Mouse (Mus musculus): ENCODE measurements around the gene Nfix. TPM values are rescaled to one million over a fixed set of nuclear protein-coding genes. Genes with fewer than 3 reads are reported as not detected.

The Nfix gene
- polyA plus RNA-seq, 1 experiment, result 82.8 TPM

DNA sequence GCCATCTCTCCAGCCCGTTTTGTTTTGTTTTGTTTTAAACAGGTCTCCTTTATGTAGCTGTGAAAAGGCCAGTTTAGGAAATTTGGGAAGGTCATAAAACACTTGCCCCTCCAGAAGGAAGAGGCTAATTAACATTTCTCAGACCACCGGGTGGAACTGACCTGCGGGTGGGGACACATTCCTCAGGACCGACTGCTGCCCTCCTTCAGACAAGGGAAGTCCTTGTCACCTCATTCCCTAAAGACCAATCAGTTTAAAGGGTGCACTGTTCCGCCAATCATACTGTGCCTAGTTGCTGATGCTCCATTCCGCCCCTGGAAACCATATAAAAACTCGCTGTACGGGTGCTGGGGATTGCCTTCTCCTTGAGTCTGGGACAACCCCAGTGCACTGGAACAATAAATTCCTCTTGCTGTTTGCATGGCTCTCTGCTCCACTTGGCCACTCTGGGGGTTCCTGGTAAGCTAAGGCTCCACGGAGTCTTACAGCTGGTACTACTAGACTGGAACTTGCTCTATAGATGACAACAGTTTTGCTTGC, 147.0 kb downstream of the Nfix start:
- no peak overlapping the region for H3K27ac ChIP-seq (ENCODE audit: insufficient read depth, low read length)
- H3K4me3 ChIP-seq (ENCODE audit: insufficient read depth, low read length), result no peak overlapping the region
- no peak for TF ChIP-seq POLR2A (IDR thresholded peaks at IDR 0.05; ENCODE audit: extremely low read depth, insufficient read depth, low read length)
- no peak for TF ChIP-seq CTCF (IDR thresholded peaks at IDR 0.05; ENCODE audit: extremely low read depth, insufficient read depth, low read length)
- H3K4me1 ChIP-seq (ENCODE audit: control insufficient read depth, insufficient read depth, low read length), result no peaks in the 10 kb centered on the region

DNA sequence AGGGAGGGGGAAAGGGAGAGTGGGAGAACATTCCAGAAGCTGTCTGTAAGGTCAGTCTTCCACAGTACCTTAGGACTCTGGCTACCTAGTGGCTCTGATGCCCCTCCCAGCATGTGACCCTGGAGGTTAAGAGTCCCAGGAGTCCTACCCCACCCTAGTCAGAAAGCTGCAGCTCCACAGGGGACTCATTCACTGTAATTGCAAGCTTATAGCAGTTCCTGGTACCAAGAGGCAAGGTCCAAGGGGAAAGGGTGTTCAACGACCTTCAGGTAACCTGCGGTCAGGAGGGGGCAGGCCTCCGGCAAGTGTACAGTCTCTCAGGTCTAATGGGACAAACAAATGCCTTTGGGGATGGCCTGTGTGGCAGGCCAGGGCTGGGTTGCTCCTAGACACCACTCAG, 149.9 kb downstream of the Nfix start:
- no peak overlapping the region for H3K4me3 ChIP-seq (ENCODE audit: insufficient read depth, low read length)
- TF ChIP-seq POLR2A (IDR thresholded peaks at IDR 0.05; ENCODE audit: extremely low read depth, insufficient read depth, low read length) (no peak), CTCF (IDR thresholded peaks at IDR 0.05; ENCODE audit: extremely low read depth, insufficient read depth, low read length) (no peak)
- H3K27ac ChIP-seq (ENCODE audit: insufficient read depth, low read length), result no peak overlapping the region
- no peaks in the 10 kb centered on the region; the same call in 1 of the 2 replicates for H3K4me1 ChIP-seq (ENCODE audit: control insufficient read depth, insufficient read depth, low read length)

Other genes starting within 250 kb of the Nfix start
- gene Ier2, start 137.5 kb downstream of the Nfix start, polyA plus RNA-seq (2012; rRNA removed), result 9.6 and 13.4 TPM in 2 replicates
- 145 and 185 TPM in 2 replicates for gene Trmt1, start 114.0 kb downstream of the Nfix start, polyA plus RNA-seq (2012; rRNA removed)
- gene Nacc1, start 112.5 kb downstream of the Nfix start, polyA plus RNA-seq (2012; rRNA removed), result 86.5 and 86.7 TPM in 2 replicates
- gene Lyl1, start 98.9 kb downstream of the Nfix start, polyA plus RNA-seq (2012; rRNA removed), result 3.3 and 3.4 TPM in 2 replicates
- 0.30 and 0.42 TPM in 2 replicates for gene G430095P16Rik, start 77.3 kb downstream of the Nfix start, polyA plus RNA-seq (2012; rRNA removed)
- gene Dand5, start 22.5 kb upstream of the Nfix start, polyA plus RNA-seq (2012; rRNA removed), result 14.9 and 16.0 TPM in 2 replicates
- 26.0 and 31.2 TPM in 2 replicates for gene Gadd45gip1, start 31.2 kb upstream of the Nfix start, polyA plus RNA-seq (2012; rRNA removed)
- 84.7 and 85.9 TPM in 2 replicates for gene Rad23a, start 40.3 kb upstream of the Nfix start, polyA plus RNA-seq (2012; rRNA removed)
- gene Calr, start 46.6 kb upstream of the Nfix start, polyA plus RNA-seq (2012; rRNA removed), result 437 and 467 TPM in 2 replicates
- gene Farsa, start 56.6 kb upstream of the Nfix start, polyA plus RNA-seq (2012; rRNA removed), result 58.7 and 60.4 TPM in 2 replicates
- gene Syce2, start 71.8 kb upstream of the Nfix start, polyA plus RNA-seq (2012; rRNA removed), result 3.7 and 4.2 TPM in 2 replicates
- 81.5 and 91.9 TPM in 2 replicates for gene Gcdh, start 93.6 kb upstream of the Nfix start, polyA plus RNA-seq (2012; rRNA removed)
- 0.23 and 0.35 TPM in 2 replicates for gene Klf1, start 101.6 kb upstream of the Nfix start, polyA plus RNA-seq (2012; rRNA removed)
- gene Dnase2a, start 108.2 kb upstream of the Nfix start, polyA plus RNA-seq (2012; rRNA removed), result 6.1 and 6.7 TPM in 2 replicates
- 76.0 and 79.7 TPM in 2 replicates for gene Mast1, start 137.0 kb upstream of the Nfix start, polyA plus RNA-seq (2012; rRNA removed)
- gene Rtbdn, start 146.6 kb upstream of the Nfix start, polyA plus RNA-seq (2012; rRNA removed), result 6.0 and 6.1 TPM in 2 replicates
- not detected in 2 replicates for gene Gm49661, start 169.1 kb upstream of the Nfix start, polyA plus RNA-seq (2012; rRNA removed)
- 287 TPM in 2 replicates for gene Prdx2, start 169.2 kb upstream of the Nfix start, polyA plus RNA-seq (2012; rRNA removed)
- gene Rnaseh2a, start 169.4 kb upstream of the Nfix start, polyA plus RNA-seq (2012; rRNA removed), result 37.3 and 37.7 TPM in 2 replicates
- gene Junb, start 178.4 kb upstream of the Nfix start, polyA plus RNA-seq (2012; rRNA removed), result 57.5 and 81.7 TPM in 2 replicates
- 15.6 and 19.2 TPM in 2 replicates for gene Hook2, start 190.3 kb upstream of the Nfix start, polyA plus RNA-seq (2012; rRNA removed)
- not detected in 2 replicates for gene Best2, start 214.2 kb upstream of the Nfix start, polyA plus RNA-seq (2012; rRNA removed)
- 267 and 268 TPM in 2 replicates for gene Asna1, start 224.9 kb upstream of the Nfix start, polyA plus RNA-seq (2012; rRNA removed)
- gene Trir, start 226.5 kb upstream of the Nfix start, polyA plus RNA-seq (2012; rRNA removed), result 118 and 119 TPM in 2 replicates
- gene Tnpo2, start 236.6 kb upstream of the Nfix start, polyA plus RNA-seq (2012; rRNA removed), result 110 and 112 TPM in 2 replicates

Data from cortical plate, adult 2 months (tissue).